Mouse (Mus musculus) lung, postnatal 0 days (tissue): ENCODE data around the gene Abi3.

Source experiments
- CTCF ChIP-seq: IDR thresholded peaks from 2 replicates; pipeline ENCODE4 v1.5.1; 2016; ENCODE audit warnings: antibody characterized with exemption, mild to moderate bottlenecking
- EP300 ChIP-seq: IDR thresholded peaks from 2 replicates; pipeline ENCODE4 v1.6.1; 2016; ENCODE audit warnings: antibody characterized with exemption, mild to moderate bottlenecking, control low read depth

DNA sequence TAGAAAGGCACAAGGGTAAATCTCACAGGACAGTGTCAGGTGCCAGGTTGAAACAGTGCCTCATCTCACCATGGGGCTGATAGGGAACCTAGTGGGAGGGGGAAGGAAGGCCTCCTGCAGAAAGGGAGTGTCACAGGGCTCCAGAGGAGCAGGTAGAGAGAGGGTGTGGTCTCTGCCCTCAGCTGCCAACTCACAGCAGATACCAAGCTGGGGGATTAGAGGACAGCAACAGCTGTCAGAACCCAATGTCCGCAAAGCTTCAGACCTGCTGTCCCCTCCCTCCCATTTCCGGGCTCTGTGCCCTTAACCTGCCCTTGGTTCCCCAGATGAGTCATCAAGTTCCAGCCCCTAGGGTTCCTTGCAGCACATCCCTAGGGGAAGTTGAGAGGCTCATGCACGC lies 36.7 kb downstream of the Abi3 start:
- TF ChIP-seq CTCF (no peak), EP300 (no peak)
